Mouse (Mus musculus): Measurements from ENCODE around the gene Itgam. TPM values are rescaled to one million over a fixed set of nuclear protein-coding genes. Genes with fewer than 3 reads are reported as not detected.

Itgam gene
- 944 and 1,025 TPM in 2 replicates for total RNA-seq (2023)

DNA sequence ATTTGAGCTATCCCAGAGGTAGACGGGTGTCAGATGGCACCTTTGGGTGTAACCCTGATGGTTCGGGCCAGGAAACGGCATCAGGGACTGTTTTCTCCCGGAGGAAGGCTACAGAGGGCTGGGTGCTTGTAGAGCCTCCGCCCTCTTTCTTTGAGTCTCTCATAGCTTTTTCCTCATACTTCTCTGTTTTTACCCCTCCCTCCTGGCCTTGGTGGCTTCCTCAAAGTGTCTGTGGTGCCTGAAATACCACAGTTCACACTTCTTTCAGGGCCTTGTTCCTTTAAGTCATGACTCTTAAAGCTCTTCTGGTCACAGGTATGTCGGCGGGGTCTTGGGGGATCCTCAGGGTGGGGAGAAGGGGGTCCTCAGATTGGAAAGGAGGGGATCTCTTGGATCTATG, at the start of gene Itgam, which contains the start of gene Gm49368:
TSS of gene Itgam (plus strand) at position 185 of the 400 bp plus-strand sequence.
TSS of gene Gm49368 (plus strand) at position 228 of the 400 bp plus-strand sequence.

DNA sequence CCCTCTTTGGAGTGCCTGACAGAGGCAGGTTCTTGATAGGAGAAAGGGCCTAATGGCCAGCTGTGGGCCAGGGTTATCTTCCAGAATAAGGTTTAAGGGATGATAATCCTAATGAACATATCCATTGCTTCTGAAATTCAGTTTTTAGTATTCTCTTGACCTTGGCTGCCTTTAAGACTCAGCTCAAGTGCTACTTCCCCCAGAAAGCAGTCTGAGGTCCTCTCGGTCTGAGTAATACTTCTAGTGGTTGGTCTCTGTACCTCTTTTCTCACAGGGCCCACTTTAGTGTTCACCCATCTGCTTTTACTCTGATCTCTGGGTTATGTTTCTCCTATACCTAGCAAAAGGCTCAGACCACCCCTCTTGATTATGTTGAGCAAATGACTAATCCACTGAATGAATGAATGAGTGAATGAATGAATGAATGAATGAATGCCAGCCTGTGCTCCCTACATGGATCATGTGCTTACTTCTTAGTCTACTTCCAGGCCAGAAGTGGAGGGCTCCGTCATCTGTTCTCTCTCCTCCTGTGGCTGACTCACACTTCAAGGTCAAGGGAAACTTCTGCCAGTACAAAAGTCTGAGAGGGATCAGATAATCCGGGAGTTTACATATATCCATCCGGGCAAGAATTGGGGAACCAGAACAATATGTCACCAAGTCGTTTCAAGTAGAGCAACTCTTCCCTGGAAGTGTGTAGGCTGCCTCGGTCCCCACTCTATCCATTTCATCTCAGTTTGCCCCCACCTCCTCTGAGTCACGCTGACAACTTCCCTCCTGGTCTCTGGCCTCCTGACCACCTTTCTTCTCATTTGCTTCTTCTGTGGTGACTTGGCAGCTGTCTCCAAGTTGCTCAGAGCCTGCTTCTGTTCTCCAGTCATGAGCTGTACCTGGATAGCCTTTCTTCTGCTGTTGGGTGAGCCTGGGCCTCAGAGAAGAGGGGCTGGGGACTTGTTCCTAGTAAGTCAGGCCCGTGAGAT, 66.6 kb downstream of the Itgam start, which contains the start of gene Itgax:
TSS of gene Itgax (plus strand) at position 807 of the 980 bp plus-strand sequence.

DNA sequence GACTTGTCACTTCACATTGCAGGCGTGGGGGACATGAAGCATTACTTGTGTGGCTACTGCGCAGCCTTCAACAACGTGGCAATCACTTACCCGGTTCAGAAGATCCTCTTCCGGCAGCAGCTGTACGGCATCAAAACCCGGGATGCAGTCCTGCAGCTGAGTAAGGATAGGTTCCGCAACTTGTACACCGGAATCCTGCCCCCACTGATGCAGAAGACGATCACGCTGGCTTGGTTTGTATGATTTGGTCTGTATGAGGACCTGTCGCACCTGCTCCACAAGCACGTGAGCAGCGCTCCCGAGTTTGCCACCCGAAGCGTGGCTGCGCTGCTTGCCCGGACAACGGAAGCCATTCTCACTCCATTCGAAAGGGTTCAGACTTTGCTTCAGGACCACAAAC, 91.6 kb downstream of the Itgam start, which contains the start of gene Itgad:
TSS of gene Itgad (plus strand) at position 301 of the 400 bp plus-strand sequence.

Other genes starting within 250 kb of the Itgam start
- 55.8 and 70.3 TPM in 2 replicates for gene Stx4a, start 238.3 kb upstream of the Itgam start, total RNA-seq (2023)
- gene Stx1b, start 238.1 kb upstream of the Itgam start, total RNA-seq (2023) = not detected in 2 replicates
- 33.1 and 38.1 TPM in 2 replicates for gene Zfp646, start 186.4 kb upstream of the Itgam start, total RNA-seq (2023)
- gene Zfp668, start 185.8 kb upstream of the Itgam start, total RNA-seq (2023) = 4.7 and 7.5 TPM in 2 replicates
- not detected in 2 replicates for gene Prss53, start 171.7 kb upstream of the Itgam start, total RNA-seq (2023)
- gene Gm21974, start 167.2 kb upstream of the Itgam start, total RNA-seq (2023) = not detected in 2 replicates
- 7.5 and 8.1 TPM in 2 replicates for gene Vkorc1, start 167.0 kb upstream of the Itgam start, total RNA-seq (2023)
- gene Bckdk, start 158.6 kb upstream of the Itgam start, total RNA-seq (2023) = 26.7 and 28.4 TPM in 2 replicates
- 15.5 and 18.0 TPM in 2 replicates for gene Kat8, start 150.1 kb upstream of the Itgam start, total RNA-seq (2023)
- gene Prss8, start 132.5 kb upstream of the Itgam start, total RNA-seq (2023) = not detected in 2 replicates
- gene Prss36, start 115.9 kb upstream of the Itgam start, total RNA-seq (2023) = 0.79 and 2.1 TPM in 2 replicates
- gene Fus, start 95.2 kb upstream of the Itgam start, total RNA-seq (2023) = 510 and 553 TPM in 2 replicates
- gene Pycard, start 68.8 kb upstream of the Itgam start, total RNA-seq (2023) = 46.4 and 70.4 TPM in 2 replicates
- 0.48 and 0.88 TPM in 2 replicates for gene Trim72, start 58.7 kb upstream of the Itgam start, total RNA-seq (2023)
- gene Gm49368, start within 50 bp of the Itgam start, total RNA-seq (2023) = 25.5 and 27.4 TPM in 2 replicates
- gene Itgax, start 66.9 kb downstream of the Itgam start, total RNA-seq (2023) = 37.9 and 48.0 TPM in 2 replicates
- 1.00 and 1.2 TPM in 2 replicates for gene Itgad, start 91.7 kb downstream of the Itgam start, total RNA-seq (2023)
- not detected in 2 replicates for gene Cox6a2, start 143.7 kb downstream of the Itgam start, total RNA-seq (2023)
- gene Armc5, start 174.7 kb downstream of the Itgam start, total RNA-seq (2023) = 9.8 and 12.6 TPM in 2 replicates
- gene 9130023H24Rik, start 175.4 kb downstream of the Itgam start, total RNA-seq (2023) = 3.6 and 4.4 TPM in 2 replicates
- 0.25 and 0.28 TPM in 2 replicates for gene Tgfb1i1, start 184.2 kb downstream of the Itgam start, total RNA-seq (2023)
- gene Slc5a2, start 203.0 kb downstream of the Itgam start, total RNA-seq (2023) = not detected in 2 replicates
- gene BC017158, start 235.5 kb downstream of the Itgam start, total RNA-seq (2023) = 6.8 and 7.0 TPM in 2 replicates

Measured in neutrophil, adult 65 days (primary cell).